Mouse (Mus musculus): Measurements from ENCODE around the gene Use1. TPM values are rescaled to one million over a fixed set of nuclear protein-coding genes. Genes with fewer than 3 reads are reported as not detected.

The Use1 gene
- total RNA-seq, 2 experiments from 2014 or later = 95.9 to 102 TPM

GRCm38 (mm10) chr8:71396639-71397305, 30.1 kb downstream of the Use1 start, which contains the start of gene Babam1:
Gene Babam1, plus strand, starts transcription at chr8:71396861.
- intact Hi-C loops (cut with DNase I) = loop anchor here (2.0 kb wide), 1 partner anchor 26 kb away; the partner anchor contains the start of gene Ocel1
- peak; percentile 93 to 98 for DNase-seq (ENCODE audit: low spot score in 2 of 2)

GRCm38 (mm10) chr8:71397701-71398100, 31.1 kb downstream of the Use1 start:
- intact Hi-C loops (cut with DNase I) = loop anchor here (2.0 kb wide), 1 partner anchor 27 kb away; the partner anchor contains the start of gene Ocel1
- DNase-seq (ENCODE audit: low spot score in 2 of 2) = no peak

GRCm38 (mm10) chr8:71400826-71401225, 34.2 kb downstream of the Use1 start:
- intact Hi-C loops (cut with DNase I) = no loop called here
- no peak for DNase-seq (ENCODE audit: low spot score in 2 of 2)

- intact Hi-C loops (cut with DNase I) = no loop called here
- DNase-seq (ENCODE audit: low spot score in 2 of 2) = no peak
These were observed 34.8 kb downstream of the Use1 start for GRCm38 (mm10) chr8:71401454-71401853.

- no peak for DNase-seq (ENCODE audit: low spot score in 2 of 2)
- intact Hi-C loops (cut with DNase I) = no loop called here
These were observed 35.9 kb downstream of the Use1 start for GRCm38 (mm10) chr8:71402446-71402964.

GRCm38 (mm10) chr8:71403107-71403885, 36.6 kb downstream of the Use1 start:
- intact Hi-C loops (cut with DNase I) = no loop called here
- DNase-seq (ENCODE audit: low spot score in 2 of 2) = no peak

GRCm38 (mm10) chr8:71404011-71404410, 37.4 kb downstream of the Use1 start:
- DNase-seq (ENCODE audit: low spot score in 2 of 2) = no peak
- intact Hi-C loops (cut with DNase I) = no loop called here

- no peak for DNase-seq (ENCODE audit: low spot score in 2 of 2)
- intact Hi-C loops (cut with DNase I) = no loop called here
These were observed 38.3 kb downstream of the Use1 start for GRCm38 (mm10) chr8:71404951-71405351.

GRCm38 (mm10) chr8:71405401-71406098, 38.9 kb downstream of the Use1 start, which contains the start of gene Ankle1:
Gene Ankle1, plus strand, starts transcription at chr8:71406010.
- peak; percentile 90 to 95 for DNase-seq (ENCODE audit: low spot score in 2 of 2)
- intact Hi-C loops (cut with DNase I) = no loop called here

- intact Hi-C loops (cut with DNase I) = no loop called here
- no peak for DNase-seq (ENCODE audit: low spot score in 2 of 2)
These were observed 39.7 kb downstream of the Use1 start for GRCm38 (mm10) chr8:71406099-71407015.

GRCm38 (mm10) chr8:71407441-71407840, 40.8 kb downstream of the Use1 start:
- intact Hi-C loops (cut with DNase I) = no loop called here
- no peak for DNase-seq (ENCODE audit: low spot score in 2 of 2)

GRCm38 (mm10) chr8:71408231-71408630, 41.6 kb downstream of the Use1 start:
- no peak for DNase-seq (ENCODE audit: low spot score in 2 of 2)
- intact Hi-C loops (cut with DNase I) = no loop called here

GRCm38 (mm10) chr8:71411535-71412273, 45.1 kb downstream of the Use1 start:
- no peak for DNase-seq (ENCODE audit: low spot score in 2 of 2)
- intact Hi-C loops (cut with DNase I) = no loop called here

Other genes starting within 250 kb of the Use1 start
- 10 to 100 TPM; 27.7 to 32.4 TPM for gene Myo9b, start 94.1 kb upstream of the Use1 start, total RNA-seq (2021)
- gene Haus8, start 93.9 kb upstream of the Use1 start, total RNA-seq (2021) = 10 to 100 TPM; 10.9 to 14.7 TPM
- gene Ocel1, start 4.5 kb downstream of the Use1 start, total RNA-seq (2021) = 10 to 100 TPM; 14.8 to 18.6 TPM
- gene Nr2f6, start 15.1 kb downstream of the Use1 start, total RNA-seq (2021) = 10 to 100 TPM; 37.6 to 43.0 TPM
- gene Ushbp1, start 29.0 kb downstream of the Use1 start, total RNA-seq (2021) = 1 to 10 TPM; 4.9 to 5.0 TPM
- 100 to 1,000 TPM; 111 to 117 TPM for gene Babam1, start 30.0 kb downstream of the Use1 start, total RNA-seq (2021)
- gene Ankle1, start 39.2 kb downstream of the Use1 start, total RNA-seq (2021) = under 1 TPM; 0.28 to 0.41 TPM
- gene Abhd8, start 96.8 kb downstream of the Use1 start, total RNA-seq (2021) = 100 to 1,000 TPM; 299 to 324 TPM
- gene Mrpl34, start 98.1 kb downstream of the Use1 start, total RNA-seq (2021) = 10 to 100 TPM; 59.7 to 60.8 TPM
- gene Dda1, start 102.4 kb downstream of the Use1 start, total RNA-seq (2021) = 10 to 100 TPM; 80.9 to 84.8 TPM
- gene Ano8, start 119.1 kb downstream of the Use1 start, total RNA-seq (2021) = 10 to 100 TPM; 59.9 to 60.9 TPM
- gene Gtpbp3, start 121.3 kb downstream of the Use1 start, total RNA-seq (2021) = 10 to 100 TPM; 28.6 to 33.2 TPM
- 1 to 10 TPM; 5.7 to 6.6 TPM for gene Plvap, start 144.9 kb downstream of the Use1 start, total RNA-seq (2021)
- gene Ccdc194, start 158.9 kb downstream of the Use1 start, total RNA-seq (2021) = not detected
- gene Bst2, start 170.6 kb downstream of the Use1 start, total RNA-seq (2021) = 1 to 10 TPM; 2.3 to 4.3 TPM
- 10 to 100 TPM; 31.7 to 33.7 TPM for gene Mvb12a, start 176.1 kb downstream of the Use1 start, total RNA-seq (2021)
- gene Tmem221, start 192.0 kb downstream of the Use1 start, total RNA-seq (2021) = under 1 TPM in 1 of 2 experiments, not detected in 1; 0.21 TPM
- under 1 TPM in 1 of 2 experiments, not detected in 1; 0.16 TPM for gene Nxnl1, start 199.8 kb downstream of the Use1 start, total RNA-seq (2021)
- gene Slc27a1, start 202.0 kb downstream of the Use1 start, total RNA-seq (2021) = 10 to 100 TPM; 90.0 to 92.8 TPM
- gene Pgls, start 225.3 kb downstream of the Use1 start, total RNA-seq (2021) = 10 to 100 TPM; 35.1 to 38.7 TPM
- gene Fam129c, start 230.8 kb downstream of the Use1 start, total RNA-seq (2021) = 1 to 10 TPM; 3.6 to 4.2 TPM
- 10 to 100 TPM; 49.3 to 51.5 TPM for gene Colgalt1, start 244.2 kb downstream of the Use1 start, total RNA-seq (2021)

Data from left cerebral cortex, postnatal 25 days (tissue).